Mouse (Mus musculus) monocyte, adult 5-6 weeks (primary cell): Measurements from ENCODE around the gene Cers3. TPM values are rescaled to one million over a fixed set of nuclear protein-coding genes. Genes with fewer than 3 reads are reported as not detected.

Experiments
- ATAC-seq: fragments of 153-309, 156-312 bp; replicated peaks from 2 replicates; pipeline ENCODE4 v1.8.0; 2017; ENCODE audit warnings: mild to moderate bottlenecking; ENCODE audit not compliant: low TSS enrichment, insufficient number of reproducible peaks, severe bottlenecking, poor library complexity, low FRiP score
- total RNA-seq: library from RNA; stranded (forward); fragments of 200-1000, 200-491, 200-594 nt; gene quantifications from 3 replicates; pipeline ENCODE4 v1.2.3, GENCODE M21; 2017

Cers3 gene
- total RNA-seq, 1 experiment from 2014 or later = not detected

- no peak for ATAC-seq
These were observed 27.4 kb downstream of the Cers3 start for GRCm38 (mm10) chr7:66770706-66771105.

- no peak for ATAC-seq
These were observed 27.9 kb downstream of the Cers3 start for GRCm38 (mm10) chr7:66771252-66771651.

- no peak for ATAC-seq
These were observed 36.1 kb downstream of the Cers3 start for GRCm38 (mm10) chr7:66779411-66779810.

GRCm38 (mm10) chr7:66779944-66780942 lies 36.9 kb downstream of the Cers3 start:
- no peak for ATAC-seq

GRCm38 (mm10) chr7:66786476-66786875 lies 43.2 kb downstream of the Cers3 start:
- no peak for ATAC-seq

GRCm38 (mm10) chr7:66787816-66788215 lies 44.5 kb downstream of the Cers3 start:
- ATAC-seq = no peak

- no peak for ATAC-seq
These were observed 46.8 kb downstream of the Cers3 start for GRCm38 (mm10) chr7:66789860-66790748.

- no peak for ATAC-seq
These were observed 47.7 kb downstream of the Cers3 start for GRCm38 (mm10) chr7:66791022-66791421.

- ATAC-seq = no peak
These were observed 53.6 kb downstream of the Cers3 start for GRCm38 (mm10) chr7:66796909-66797308.

- no peak for ATAC-seq
These were observed 54.0 kb downstream of the Cers3 start for GRCm38 (mm10) chr7:66797345-66797744.

GRCm38 (mm10) chr7:66798826-66799225 lies 55.5 kb downstream of the Cers3 start:
- no peak for ATAC-seq

GRCm38 (mm10) chr7:66800784-66801183 lies 57.5 kb downstream of the Cers3 start:
- no peak for ATAC-seq

- no peak for ATAC-seq
These were observed 58.5 kb downstream of the Cers3 start for GRCm38 (mm10) chr7:66801785-66802184.

- ATAC-seq = no peak
These were observed 60.5 kb downstream of the Cers3 start for GRCm38 (mm10) chr7:66803798-66804197.

- ATAC-seq = no peak
These were observed 63.5 kb downstream of the Cers3 start for GRCm38 (mm10) chr7:66806801-66807200.

GRCm38 (mm10) chr7:66810436-66810835 lies 67.1 kb downstream of the Cers3 start:
- no peak for ATAC-seq

GRCm38 (mm10) chr7:66811294-66811693 lies 68.0 kb downstream of the Cers3 start:
- no peak for ATAC-seq

GRCm38 (mm10) chr7:66812289-66812688 lies 69.0 kb downstream of the Cers3 start:
- no peak for ATAC-seq

- no peak for ATAC-seq
These were observed 69.4 kb downstream of the Cers3 start for GRCm38 (mm10) chr7:66812737-66813136.
